Mouse (Mus musculus) heart, adult 9 months (tissue): ENCODE results near the gene Glipr1l3.
"Not testable (repeated sequence)": the region's sequence is repeated elsewhere in the genome, so short reads cannot be mapped to it uniquely, and the experiment has no call there.

Experiments
- DNase-seq, 2 experiments: peaks; one replicate each; pipeline ENCODE4 v3.0.0; 2022; ENCODE audit warnings: low spot score in 2 of 2

The Glipr1l3 gene

DNA sequence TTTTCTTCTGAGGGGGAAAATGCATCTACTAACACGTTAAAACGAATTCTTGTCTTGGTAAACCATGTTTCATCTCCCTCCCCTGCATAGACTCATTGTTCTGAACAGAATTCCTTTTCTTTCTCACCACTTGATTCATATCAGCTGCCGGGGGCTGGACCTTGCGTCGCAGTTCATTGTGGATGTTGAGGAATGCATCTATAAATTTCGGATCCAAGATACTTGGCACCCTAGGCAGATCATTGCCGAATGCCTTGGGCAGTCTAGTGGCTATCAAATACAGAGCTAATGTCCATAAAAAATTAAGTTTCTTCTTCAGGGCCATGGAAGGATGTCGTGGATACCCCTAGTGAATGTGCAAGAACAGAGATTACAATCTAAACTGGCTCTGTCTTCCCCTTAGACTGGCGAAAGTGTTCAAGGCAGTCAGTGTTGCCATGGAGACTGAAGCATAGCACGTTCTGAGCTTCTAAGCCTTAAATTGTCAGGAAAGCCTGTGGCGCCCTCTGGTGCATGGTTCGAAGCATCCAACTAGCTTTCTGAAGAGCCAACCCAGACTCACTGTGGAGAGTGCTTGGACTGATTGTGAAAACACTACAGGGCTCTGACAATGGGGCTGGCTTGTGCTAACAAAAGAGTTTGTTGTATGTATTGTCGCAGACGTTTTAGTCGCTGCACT, at the start of gene Glipr1l3:
TSS of gene Glipr1l3 (minus strand) at position 446 of the 679 bp plus-strand sequence.
- peak in 1 of 2 experiments; percentile 3 for DNase-seq

DNA sequence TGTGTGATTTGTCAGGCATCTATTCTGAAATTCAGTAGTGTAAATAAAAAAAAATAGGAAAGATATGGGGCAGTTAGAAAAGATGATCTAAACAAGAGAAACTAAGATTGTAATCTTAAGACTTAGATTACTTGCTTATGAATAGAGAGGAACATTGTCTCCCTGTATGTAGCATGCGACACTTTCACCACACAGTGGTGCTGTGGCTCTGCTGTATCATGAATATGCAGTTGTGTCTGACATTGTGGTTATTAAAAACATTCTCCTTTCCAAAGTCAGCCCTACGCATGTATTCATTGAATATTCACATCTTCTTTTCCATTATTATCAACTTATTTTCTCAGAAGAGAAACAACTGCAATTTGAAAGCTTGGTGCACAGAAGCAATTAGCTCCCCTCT, 43.3 kb upstream of the Glipr1l3 start:
- DNase-seq: no peak

DNA sequence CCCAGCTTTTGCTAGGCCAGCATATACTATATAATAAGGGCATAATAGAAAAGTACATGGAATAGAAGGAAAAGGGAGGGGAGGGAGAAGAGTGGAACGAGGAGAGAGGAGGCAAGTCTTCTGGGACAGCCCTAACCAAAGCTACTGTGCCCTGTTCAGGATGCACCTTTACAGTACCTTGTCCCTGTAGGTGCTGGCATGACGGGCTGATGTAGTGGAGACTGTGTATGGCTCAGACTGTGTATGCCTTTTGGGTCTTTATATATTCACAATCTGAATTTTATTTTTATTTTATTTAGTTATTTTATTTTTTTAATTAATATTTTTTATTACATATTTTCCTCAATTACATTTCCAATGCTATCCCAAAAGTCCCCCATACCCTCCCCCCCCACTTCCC, 33.8 kb upstream of the Glipr1l3 start:
- not testable (repeated sequence) for DNase-seq

DNA sequence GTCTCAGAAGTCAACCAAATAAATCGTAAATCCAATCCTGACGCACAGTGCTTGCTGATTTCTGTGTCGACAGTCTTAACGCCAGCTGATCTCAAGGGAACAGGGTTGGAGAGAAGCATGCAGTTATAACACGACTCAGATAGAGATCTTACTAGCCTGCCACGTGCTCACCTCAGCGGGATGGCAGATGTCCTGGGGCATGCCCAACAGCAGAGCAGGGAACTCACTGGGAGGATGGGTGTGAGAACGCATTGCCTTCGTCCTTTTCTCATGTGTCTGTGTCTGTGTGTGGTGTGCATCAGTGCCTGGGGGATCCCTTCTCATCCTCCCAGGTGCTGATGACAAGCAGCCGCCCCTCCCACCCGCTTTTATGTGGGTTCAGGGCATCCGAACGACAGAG, 16.9 kb upstream of the Glipr1l3 start:
- DNase-seq: not testable (repeated sequence)

DNA sequence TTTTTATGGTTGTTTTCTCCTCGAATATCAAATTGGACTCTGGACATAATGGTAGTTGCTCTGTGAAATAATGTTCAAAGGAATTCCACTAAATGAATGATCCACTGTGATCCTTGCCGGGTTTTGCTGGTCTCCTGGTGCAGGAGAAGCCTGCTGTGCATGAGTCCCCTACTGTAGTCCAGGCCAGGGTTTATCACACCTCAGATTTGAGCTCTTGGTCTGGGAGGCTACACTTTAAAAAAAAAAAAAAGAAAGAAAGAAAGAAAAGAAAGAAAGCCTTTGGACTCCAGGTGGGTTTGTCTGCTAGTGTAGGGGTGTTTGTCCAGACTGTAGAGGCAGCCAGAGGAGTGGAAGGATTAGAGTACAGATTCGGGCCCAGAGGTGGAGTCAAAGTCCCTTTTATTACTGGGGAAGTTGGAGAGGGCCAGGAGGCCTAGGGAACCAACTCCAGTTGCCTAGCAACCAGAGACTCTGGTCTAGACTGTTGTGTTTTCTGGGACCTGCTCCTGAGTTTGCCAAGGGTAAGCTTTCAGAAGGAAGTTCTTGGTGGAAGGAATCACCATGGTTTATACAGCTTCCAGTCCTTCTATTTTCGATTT, 3.1 kb upstream of the Glipr1l3 start, which contains the start of gene Caps2:
TSS of gene Caps2 (plus strand) at position 454 of the 599 bp plus-strand sequence.
- no peak for DNase-seq

DNA sequence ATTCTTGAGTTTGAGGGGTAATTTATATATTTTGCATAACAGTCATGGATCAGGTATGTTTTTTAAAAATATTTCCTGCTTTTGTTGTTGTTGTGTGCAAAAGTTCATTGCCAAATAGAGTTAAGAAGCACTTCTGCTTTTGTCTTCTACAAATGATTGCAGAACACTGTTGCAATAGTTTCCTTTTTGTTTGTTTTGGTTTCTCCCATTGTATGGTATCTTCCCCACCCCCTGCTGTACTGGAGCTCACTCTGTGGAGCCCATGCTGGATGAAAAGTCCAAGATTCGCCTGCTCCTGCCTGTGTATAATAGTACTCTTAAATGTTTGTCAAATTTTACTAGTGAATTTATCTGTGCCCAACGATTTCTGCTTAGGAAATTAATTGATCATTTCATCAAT, 20.3 kb downstream of the Glipr1l3 start:
- no peak for DNase-seq

DNA sequence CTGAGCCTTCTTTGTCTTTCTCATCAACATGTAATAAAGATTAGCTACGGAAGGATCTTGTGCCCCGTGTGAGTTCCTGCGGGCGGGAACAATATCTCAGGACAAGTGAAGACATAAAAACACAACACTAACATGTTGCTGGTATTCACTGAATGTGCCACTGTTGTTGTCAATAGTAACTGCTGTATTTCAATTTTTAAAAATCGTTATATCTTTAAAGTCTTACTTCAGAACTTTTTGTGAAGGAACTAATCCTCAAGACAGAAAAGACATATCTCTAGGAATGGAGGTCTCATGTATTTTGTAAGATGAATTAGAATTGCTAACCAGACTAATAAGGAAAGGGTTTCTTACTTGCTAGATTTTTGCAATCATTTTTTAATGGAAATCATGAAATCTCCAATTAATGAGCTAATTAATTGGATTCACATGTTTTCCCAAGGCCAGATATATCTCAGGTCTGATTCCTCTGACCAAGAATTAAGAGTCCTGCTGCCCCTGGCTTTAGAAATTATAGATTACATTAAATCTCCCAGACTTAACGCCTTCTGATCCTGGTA, 21.2 kb downstream of the Glipr1l3 start:
- no peak for DNase-seq

DNA sequence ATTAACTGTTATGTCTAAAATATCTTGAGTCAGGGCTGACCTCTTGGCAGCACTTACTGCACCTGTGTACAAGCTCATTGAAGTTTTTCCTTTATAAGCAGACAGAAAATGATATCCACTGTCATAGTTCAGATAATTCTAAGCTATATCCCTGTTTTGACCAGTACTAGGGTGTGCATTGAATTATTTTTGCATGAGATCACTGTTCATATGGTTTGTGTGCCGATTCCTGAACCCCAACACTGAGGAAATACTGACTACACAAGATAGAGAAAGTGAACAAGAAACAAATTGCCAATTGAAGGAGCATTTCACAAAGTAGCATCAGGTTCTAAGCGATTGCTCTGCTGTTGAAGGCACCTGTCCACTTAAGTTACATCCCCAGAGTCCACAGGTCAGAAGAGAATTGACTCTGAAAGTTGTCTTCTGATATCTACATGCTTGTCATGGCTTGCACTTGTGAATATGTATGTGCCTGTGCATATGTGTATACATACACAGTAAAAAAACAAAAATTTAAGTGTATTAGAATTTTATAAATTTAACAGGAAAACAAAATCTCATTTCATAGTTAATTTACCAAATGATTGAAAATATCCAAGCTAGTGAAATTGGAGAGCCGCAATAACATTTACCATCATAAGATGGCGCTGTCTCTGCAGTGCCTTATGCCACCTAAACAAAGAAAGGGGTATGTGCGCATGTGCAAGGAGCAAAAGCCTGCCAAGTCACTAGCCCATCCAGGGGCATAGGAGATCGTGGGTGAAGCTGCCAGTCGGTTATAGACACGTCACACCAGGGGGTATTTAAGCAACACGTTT, 21.9 kb downstream of the Glipr1l3 start:
- no peak for DNase-seq

DNA sequence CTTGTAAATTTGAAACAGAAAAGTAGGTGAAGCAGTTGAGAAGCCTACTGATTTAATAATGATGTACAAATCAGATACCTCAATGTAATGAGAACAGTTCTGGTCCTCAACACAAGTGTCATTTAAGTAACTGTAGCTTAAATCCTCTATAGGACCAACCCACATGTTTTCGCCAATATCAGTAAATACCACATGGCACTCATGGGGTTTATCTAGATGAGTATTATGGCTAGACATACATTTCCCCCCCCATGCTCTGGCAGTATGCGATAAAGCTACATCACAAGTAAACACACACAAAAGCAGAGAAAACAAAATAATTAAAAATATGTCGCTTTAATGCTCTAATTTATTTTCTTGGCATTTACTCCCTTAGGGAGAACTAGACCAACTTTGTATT, 27.9 kb downstream of the Glipr1l3 start:
- DNase-seq: no peak

DNA sequence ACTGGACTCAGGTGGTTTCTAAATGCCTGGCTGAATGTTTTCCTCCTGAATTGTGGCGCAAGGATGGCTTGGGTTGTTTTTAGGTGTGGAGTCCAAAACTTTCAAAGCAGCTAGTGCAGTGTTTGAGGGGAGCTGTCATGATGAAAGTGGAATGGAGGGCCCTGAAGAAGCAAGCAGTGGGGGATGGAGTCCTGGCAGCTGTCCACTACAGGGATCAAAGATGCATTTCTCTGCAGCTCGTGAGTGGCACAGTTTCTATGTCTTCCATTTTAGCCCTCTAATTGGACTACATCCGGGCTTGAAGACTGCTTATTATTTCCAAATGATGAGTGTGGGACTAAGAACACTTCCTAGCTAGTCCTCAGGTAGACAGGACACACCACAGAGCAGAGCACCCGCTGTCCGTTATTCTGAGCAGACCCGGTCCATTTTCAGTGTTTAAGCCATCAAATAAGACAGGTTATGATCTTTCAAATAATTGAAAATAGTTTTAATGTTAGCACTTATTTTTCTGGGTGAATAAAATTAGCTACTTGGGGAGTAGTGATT, 32.4 kb downstream of the Glipr1l3 start:
- DNase-seq: not testable (repeated sequence)

DNA sequence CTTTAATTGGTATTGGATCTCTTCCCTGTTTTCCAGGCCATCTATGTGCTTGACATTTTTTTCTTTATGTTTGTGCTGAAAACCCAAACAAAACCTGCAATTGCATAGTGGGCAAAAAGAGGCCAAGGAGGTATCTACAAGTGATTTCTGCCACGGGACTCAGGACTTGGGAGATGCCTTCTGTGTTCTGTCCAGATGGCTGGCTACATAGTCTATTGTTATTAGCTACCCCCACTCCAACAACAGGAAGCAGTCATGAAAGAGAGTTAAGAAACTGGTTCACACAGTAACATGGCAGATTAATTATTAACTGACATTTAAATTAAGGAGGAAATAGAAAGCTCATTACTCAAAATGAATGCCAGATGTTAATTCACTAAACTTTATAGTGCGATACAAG, 35.0 kb downstream of the Glipr1l3 start:
- DNase-seq: not testable (repeated sequence)

DNA sequence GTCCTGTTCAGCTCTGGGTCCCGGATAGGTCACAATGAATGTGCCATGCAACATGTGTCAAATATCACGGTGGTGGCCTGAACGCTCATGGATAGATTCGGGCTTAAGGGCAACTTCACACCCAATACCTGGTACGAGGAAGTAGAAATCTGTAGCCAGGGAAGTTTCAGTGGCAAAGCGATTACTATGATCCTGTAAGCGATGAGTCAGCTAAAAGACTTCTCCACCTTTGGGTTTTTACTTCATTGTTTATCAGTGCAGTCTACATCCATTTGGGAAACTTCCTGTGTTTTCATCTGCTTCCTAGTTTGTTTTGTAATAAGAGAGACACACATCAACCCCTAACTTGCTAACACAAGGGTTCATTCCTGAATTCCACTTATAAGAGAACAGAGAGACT, 49.7 kb downstream of the Glipr1l3 start:
- DNase-seq: no peak

DNA sequence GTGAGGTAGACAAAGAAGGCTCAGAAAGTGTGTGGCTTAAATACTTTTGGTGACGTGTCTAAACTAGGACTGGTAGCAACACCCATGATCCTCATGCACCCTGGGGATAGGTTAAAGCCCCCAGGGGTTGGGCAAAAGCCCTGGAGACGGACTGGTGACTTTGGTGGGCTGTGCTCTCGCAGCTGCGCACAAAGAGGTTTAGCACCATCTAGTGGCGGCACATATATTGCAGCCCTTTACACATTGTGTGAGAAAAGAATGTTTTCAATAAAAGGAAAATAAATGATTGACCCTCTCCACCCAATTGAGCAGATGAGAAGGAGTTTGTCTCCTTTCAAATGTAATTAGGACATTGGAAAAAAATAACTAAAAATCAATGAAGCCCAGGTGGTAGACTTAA, 54.3 kb downstream of the Glipr1l3 start:
- peak in 1 of 2 experiments; percentile 13 for DNase-seq
